13 mouse cellular contexts compared by ENCODE assay signal in the genomic region with DNA sequence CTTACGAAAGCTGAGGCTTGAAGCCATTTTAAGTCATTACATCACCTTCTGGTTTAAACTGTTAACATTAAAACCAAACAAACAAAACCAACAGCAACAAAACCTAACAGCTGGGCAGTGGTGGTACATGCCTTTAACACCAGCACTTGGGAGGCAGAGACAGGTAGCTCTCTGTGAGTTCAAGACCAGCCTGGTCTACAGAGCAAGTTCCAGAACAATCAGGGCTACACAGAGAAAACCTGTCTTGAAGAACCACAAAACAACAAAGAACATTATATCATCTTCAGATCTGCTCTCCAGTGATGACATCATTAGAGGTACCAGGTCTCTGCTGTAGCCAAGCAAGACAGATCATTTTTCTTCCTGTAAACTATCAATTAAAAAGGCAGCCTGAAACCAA.
"Had no signal": no experiment of that assay in that cellular context is flagged by ENCODE, and none has a peak within 500 bp of the region (broad histone marks: within the 10 kb centered on the region; RNA-seq: fewer than 3 reads in every experiment).

No protein-coding gene starts in this region.

- DNase-seq: kidney, adult 8-10 months; kidney, postnatal 25 days; lung, adult 2 months; lung, postnatal 36 days; thymus, postnatal 36 days had no signal

- H3K27me3 ChIP-seq: neural tube, embryonic 12.5 days; stomach, embryonic 15.5 days had no signal

- H3K4me3 ChIP-seq: left cerebral cortex, adult 2 months; limb, embryonic 10.5 days; liver, embryonic 15.5 days; midbrain, embryonic 13.5 days; myocyte; neural tube, embryonic 12.5 days; stomach, embryonic 15.5 days had no signal

- H3K36me3 ChIP-seq: limb, embryonic 10.5 days; liver, embryonic 15.5 days; midbrain, embryonic 13.5 days; neural tube, embryonic 12.5 days; stomach, embryonic 15.5 days had no signal

- H3K4me1 ChIP-seq: neural tube, embryonic 12.5 days; stomach, embryonic 15.5 days had no signal

- ATAC-seq: lung, postnatal 0 days; midbrain, embryonic 13.5 days had no signal

- H3K27ac ChIP-seq: left cerebral cortex, adult 2 months; limb, embryonic 10.5 days; liver, embryonic 15.5 days; midbrain, embryonic 13.5 days; neural tube, embryonic 12.5 days; stomach, embryonic 15.5 days had no signal
